Mouse (Mus musculus): ENCODE measurements around the gene Fam71e1.

DNA sequence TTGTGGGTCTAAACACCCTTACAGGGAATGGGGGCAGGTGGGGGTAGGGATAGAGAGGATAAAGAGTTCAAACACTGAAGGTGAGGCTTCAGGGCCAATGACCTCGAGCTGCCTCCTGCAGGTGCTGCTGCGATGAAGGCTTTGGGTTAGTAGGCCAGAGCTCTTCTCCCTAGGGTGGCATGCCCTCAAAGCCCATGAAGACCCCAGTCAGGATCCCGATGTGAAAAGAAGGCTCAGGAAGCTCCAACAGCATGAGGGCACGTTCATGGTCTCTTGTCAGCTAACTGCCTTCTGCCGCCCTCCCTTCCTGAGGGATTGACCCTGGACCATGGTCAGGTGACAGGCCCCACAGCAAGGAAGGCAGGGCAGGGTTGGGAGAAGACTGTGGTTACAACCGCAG lies 36.3 kb upstream of the Fam71e1 start:
- TF ChIP-seq CTCF (IDR thresholded peaks at IDR 0.05; ENCODE audit: low read depth, low read length) (no peak), POLR2A (IDR thresholded peaks at IDR 0.05; ENCODE audit: insufficient read depth, low read length) (no peak), EP300 (IDR thresholded peaks at IDR 0.05; ENCODE audit: insufficient read depth, low read depth, low read length) (no peak)

Data from ES-Bruce4 (cell line).